Mouse (Mus musculus): ENCODE measurements around the gene Rimbp2. TPM values are rescaled to one million over a fixed set of nuclear protein-coding genes. Genes with fewer than 3 reads are reported as not detected.

Gene Rimbp2
- total and polyA plus RNA-seq, 3 experiments = not detected

DNA sequence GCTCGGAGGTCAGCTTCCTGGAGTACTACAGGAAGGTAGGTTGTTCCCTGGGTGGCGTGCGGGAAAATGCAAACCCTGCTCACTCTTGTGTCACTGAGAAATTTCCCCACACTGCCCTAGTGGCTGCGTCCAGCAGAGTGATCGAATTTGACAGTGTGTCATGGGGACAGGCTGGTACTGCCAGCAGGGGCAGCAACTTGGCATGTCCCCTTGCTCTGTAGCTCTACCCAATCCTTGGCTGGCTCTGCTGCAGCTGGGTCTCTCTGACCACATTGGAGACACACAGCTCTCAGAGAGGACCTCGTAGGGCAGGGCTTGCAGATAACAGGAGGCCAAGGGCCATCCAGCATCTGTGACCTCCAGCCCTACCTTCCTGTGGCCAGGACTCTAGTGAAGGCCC lies 208.9 kb downstream of the Rimbp2 start:
- Histone ChIP-seq H3K36me3 (replicated peaks) (no peaks in the 10 kb centered on the region), H3K4me1 (ENCODE audit: insufficient read depth, low read depth, low read length) (no peaks in the 10 kb centered on the region), H3K27me3 (ENCODE audit: insufficient read depth, low read length) (no peaks in the 10 kb centered on the region; the same call in 1 of the 2 replicates), H3K4me3 (ENCODE audit: low read depth, low read length) (no peak overlapping the region), H3K9me3 (replicated peaks) (peaks cover 98% of the 10 kb centered on the region)
- DNase-seq (ENCODE audit: low spot score) = no peak
- no peak for TF ChIP-seq GATA1 (IDR thresholded peaks at IDR 0.05; ENCODE audit: borderline replicate concordance, low read length)
- ATAC-seq (ENCODE audit: extremely low read depth, insufficient number of reproducible peaks, low FRiP score, poor library complexity, severe bottlenecking) = no peak

DNA sequence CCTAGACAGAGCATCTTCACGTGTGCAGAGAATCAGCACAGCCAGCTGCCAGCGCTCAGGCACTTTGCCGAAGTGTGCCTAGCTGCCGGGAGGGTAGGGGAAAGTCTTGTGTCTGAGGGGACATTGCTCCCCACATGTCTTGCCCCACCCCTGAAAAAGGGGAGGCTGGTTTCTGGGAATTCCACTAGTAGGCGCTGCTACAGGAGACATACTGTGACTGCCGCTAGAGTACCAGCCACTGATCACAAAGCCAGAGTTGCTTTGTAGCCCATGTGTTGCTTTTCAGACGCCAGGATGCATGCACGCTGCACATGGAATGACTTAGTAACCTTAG lies 213.5 kb downstream of the Rimbp2 start:
- no peaks in the 10 kb centered on the region for H3K4me1 ChIP-seq (ENCODE audit: insufficient read depth, low read depth, low read length)

DNA sequence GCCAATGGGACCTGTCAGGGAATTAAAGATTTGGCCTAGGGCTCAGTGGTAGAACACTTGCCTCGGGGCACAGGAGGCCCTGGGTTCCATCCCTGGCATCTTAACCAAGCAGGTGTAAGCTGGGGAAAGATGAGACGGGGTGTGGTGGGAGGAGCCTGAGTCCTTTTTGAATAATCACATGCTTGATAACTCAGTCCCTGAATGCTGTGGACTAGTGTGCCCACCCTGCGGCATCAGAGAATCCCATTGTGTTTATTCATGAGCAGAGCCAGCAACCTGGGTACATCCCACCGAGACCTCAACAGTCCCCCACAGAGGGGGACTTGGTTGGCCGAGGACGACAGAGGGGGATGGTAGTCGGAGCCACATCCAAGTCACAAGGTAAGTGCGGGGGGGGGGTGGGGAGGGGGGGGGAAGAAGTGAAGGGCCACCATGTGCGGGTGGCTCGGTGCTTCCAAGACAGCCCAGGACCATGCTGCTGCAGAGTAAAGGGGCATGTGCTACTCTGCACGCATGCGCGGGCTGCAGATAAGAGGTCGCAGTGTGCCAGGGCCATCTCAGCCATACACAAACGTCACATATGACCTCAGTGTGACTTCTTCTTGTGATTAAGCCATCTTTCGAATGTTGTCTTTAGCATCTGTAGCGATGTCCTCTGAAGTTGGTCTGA lies 214.0 kb downstream of the Rimbp2 start:
- DNase-seq (ENCODE audit: low spot score) = no peak
- H3K9me3 ChIP-seq (replicated peaks) = peaks cover 90% of the 10 kb centered on the region
- TF ChIP-seq CTCF (IDR thresholded peaks at IDR 0.05; ENCODE audit: low read depth, low read length) = no peak
- TF ChIP-seq GATA1 (IDR thresholded peaks at IDR 0.05; ENCODE audit: borderline replicate concordance, low read length) = no peak
- no peaks in the 10 kb centered on the region for H3K36me3 ChIP-seq (replicated peaks)
- H3K4me1 ChIP-seq (ENCODE audit: insufficient read depth, low read depth, low read length) = no peaks in the 10 kb centered on the region
- no peak for ATAC-seq (ENCODE audit: extremely low read depth, insufficient number of reproducible peaks, low FRiP score, poor library complexity, severe bottlenecking)
- no peaks in the 10 kb centered on the region; the same call in 1 of the 2 replicates for H3K27me3 ChIP-seq (ENCODE audit: insufficient read depth, low read length)
- no peak overlapping the region for H3K4me3 ChIP-seq (ENCODE audit: low read depth, low read length)

More for the DNA sequence above, 213.5 kb downstream of the Rimbp2 start:
- no peak for DNase-seq (ENCODE audit: low spot score)
- Histone ChIP-seq H3K36me3 (replicated peaks) (no peaks in the 10 kb centered on the region), H3K4me3 (ENCODE audit: low read depth, low read length) (no peak overlapping the region), H3K9me3 (replicated peaks) (peaks cover 95% of the 10 kb centered on the region), H3K27me3 (ENCODE audit: insufficient read depth, low read length) (no peaks in the 10 kb centered on the region; the same call in 1 of the 2 replicates)
- no peak for ATAC-seq (ENCODE audit: extremely low read depth, insufficient number of reproducible peaks, low FRiP score, poor library complexity, severe bottlenecking)
- TF ChIP-seq TAL1 (conservative IDR thresholded peaks at IDR 0.05; ENCODE audit: low read depth, low read length) = no peak
- no peak for TF ChIP-seq CTCF (IDR thresholded peaks at IDR 0.05; ENCODE audit: low read depth, low read length)

DNA sequence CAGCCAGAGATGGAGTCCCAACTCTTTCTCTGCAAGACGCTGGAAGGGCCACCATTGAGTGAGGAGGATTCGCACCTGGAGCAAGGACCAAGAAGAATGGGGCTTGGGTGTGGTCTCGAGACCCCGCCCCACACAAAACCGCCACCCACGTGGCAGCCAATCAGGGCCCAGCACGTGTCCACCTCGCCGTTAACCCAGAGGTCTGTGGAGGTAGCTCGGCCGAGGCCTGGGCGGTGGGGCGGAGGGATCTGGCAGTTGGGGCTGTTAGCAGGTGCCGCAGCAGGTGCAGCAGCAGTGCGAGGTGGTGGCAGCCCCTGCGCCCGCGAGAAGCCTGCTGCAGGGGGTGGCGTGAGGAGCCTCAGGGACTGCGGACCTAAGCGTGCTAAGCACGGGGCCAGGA lies 217.4 kb downstream of the Rimbp2 start:
- no peaks in the 10 kb centered on the region for H3K27me3 ChIP-seq (ENCODE audit: insufficient read depth, low read length)
- peaks cover 78% of the 10 kb centered on the region for H3K9me3 ChIP-seq (replicated peaks)
- no peaks in the 10 kb centered on the region for H3K36me3 ChIP-seq (replicated peaks)
- no peak for DNase-seq (ENCODE audit: low spot score)
- TF ChIP-seq GATA2 (IDR thresholded peaks at IDR 0.05; ENCODE audit: borderline replicate concordance, low read depth, low read length) = no peak
- no peak for TF ChIP-seq CTCF (IDR thresholded peaks at IDR 0.05; ENCODE audit: low read depth, low read length)
- no peak for TF ChIP-seq POLR2AphosphoS5 (IDR thresholded peaks at IDR 0.05; ENCODE audit: insufficient replicate concordance, low read depth, low read length)
- H3K4me1 ChIP-seq (ENCODE audit: insufficient read depth, low read depth, low read length) = no peaks in the 10 kb centered on the region
- H3K4me3 ChIP-seq (ENCODE audit: low read depth, low read length) = peak overlapping the region; percentile 20; the same call in 1 of the 2 replicates
- no peak for ATAC-seq (ENCODE audit: extremely low read depth, insufficient number of reproducible peaks, low FRiP score, poor library complexity, severe bottlenecking)

DNA sequence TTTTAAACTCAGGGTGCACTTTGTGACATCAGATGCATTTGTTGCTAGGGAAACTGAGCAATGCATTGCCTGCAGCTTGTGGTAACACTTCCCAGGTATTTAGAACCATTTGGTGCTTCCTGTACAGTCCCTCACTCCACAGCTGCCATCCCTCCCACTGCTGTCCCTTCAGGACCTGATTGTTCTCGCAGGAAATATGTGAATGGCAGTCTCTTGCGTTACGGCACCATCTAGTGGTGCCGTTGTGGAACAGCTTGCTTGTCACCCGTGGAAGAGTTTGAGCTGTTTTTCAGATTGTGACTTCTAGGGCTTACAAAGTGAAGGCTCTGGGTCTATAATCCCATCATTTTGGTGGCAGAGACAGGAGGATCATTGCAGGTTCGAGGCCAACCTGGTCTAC lies 219.3 kb downstream of the Rimbp2 start:
- DNase-seq (ENCODE audit: low spot score) = no peak
- Histone ChIP-seq H3K27me3 (ENCODE audit: insufficient read depth, low read length) (no peaks in the 10 kb centered on the region), H3K4me3 (ENCODE audit: low read depth, low read length) (no peak overlapping the region), H3K36me3 (replicated peaks) (no peaks in the 10 kb centered on the region), H3K9me3 (replicated peaks) (peaks cover 76% of the 10 kb centered on the region), H3K4me1 (ENCODE audit: insufficient read depth, low read depth, low read length) (no peaks in the 10 kb centered on the region)
- no peak for TF ChIP-seq GATA1 (IDR thresholded peaks at IDR 0.05; ENCODE audit: borderline replicate concordance, low read length)
- TF ChIP-seq POLR2AphosphoS5 (IDR thresholded peaks at IDR 0.05; ENCODE audit: insufficient replicate concordance, low read depth, low read length) = no peak
- no peak for TF ChIP-seq CTCF (IDR thresholded peaks at IDR 0.05; ENCODE audit: low read depth, low read length)
- no peak for TF ChIP-seq TAL1 (conservative IDR thresholded peaks at IDR 0.05; ENCODE audit: low read depth, low read length)
- no peak for TF ChIP-seq GATA2 (IDR thresholded peaks at IDR 0.05; ENCODE audit: borderline replicate concordance, low read depth, low read length)
- ATAC-seq (ENCODE audit: extremely low read depth, insufficient number of reproducible peaks, low FRiP score, poor library complexity, severe bottlenecking) = no peak

DNA sequence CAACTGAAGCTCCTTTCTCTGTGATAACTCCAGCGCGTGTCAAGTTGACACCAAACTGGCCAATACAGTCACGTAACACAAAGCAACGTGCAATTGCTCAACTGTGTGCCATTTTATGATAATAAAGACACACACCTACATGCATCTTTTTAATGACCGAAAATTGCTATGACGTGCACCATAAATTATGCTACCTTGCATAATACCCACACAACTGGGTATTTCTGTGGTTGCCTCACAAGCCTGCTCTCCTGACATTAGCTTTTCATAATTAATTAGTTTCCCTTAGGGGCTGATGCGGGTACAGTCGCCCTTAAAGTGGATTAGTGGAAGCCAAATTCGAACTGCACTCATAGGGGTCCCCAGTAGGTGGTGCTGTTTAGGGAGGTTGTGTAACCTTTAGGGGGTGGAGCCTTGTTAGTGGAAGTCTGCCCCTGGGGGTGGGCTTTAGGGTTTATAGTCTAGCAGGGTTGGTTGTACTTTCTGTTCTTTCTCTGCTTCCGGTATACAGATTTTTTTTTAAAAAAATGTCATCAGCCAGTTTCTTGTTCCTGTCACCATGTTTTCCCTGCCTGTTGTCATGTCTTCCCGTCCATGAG lies 220.8 kb downstream of the Rimbp2 start:
- H3K36me3 ChIP-seq (replicated peaks) = no peaks in the 10 kb centered on the region
- no peak for ATAC-seq (ENCODE audit: extremely low read depth, insufficient number of reproducible peaks, low FRiP score, poor library complexity, severe bottlenecking)
- no peak overlapping the region for H3K4me3 ChIP-seq (ENCODE audit: low read depth, low read length)
- no peak for DNase-seq (ENCODE audit: low spot score)
- no peaks in the 10 kb centered on the region for H3K27me3 ChIP-seq (ENCODE audit: insufficient read depth, low read length)
- H3K4me1 ChIP-seq (ENCODE audit: insufficient read depth, low read depth, low read length) = no peaks in the 10 kb centered on the region
- H3K9me3 ChIP-seq (replicated peaks) = peaks cover 65% of the 10 kb centered on the region
- TF ChIP-seq POLR2AphosphoS5 (IDR thresholded peaks at IDR 0.05; ENCODE audit: insufficient replicate concordance, low read depth, low read length) = no peak
- no peak for TF ChIP-seq TAL1 (conservative IDR thresholded peaks at IDR 0.05; ENCODE audit: low read depth, low read length)
- no peak for TF ChIP-seq CTCF (IDR thresholded peaks at IDR 0.05; ENCODE audit: low read depth, low read length)
- no peak for TF ChIP-seq GATA1 (IDR thresholded peaks at IDR 0.05; ENCODE audit: borderline replicate concordance, low read length)
- TF ChIP-seq GATA2 (IDR thresholded peaks at IDR 0.05; ENCODE audit: borderline replicate concordance, low read depth, low read length) = no peak

DNA sequence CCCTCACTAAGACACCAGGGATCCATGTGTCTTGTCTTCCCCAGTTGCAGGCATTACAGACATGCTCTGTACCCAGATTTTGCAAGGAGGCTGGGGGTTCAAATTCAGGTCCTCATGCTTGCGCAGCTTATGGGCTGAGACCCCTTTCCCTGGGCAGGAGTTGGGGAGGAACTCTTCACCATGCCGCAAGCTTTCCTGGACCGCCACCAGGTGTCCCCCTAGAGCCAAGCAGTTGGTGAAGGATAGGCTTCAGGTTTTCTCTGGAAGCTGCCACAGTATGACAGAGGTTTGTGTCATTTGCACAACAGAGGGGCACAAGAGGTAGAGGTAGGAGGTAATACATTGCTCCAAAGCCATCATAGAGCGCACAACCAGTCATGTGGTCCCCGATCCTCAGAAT lies 222.7 kb downstream of the Rimbp2 start:
- no peak for DNase-seq (ENCODE audit: low spot score)
- H3K36me3 ChIP-seq (replicated peaks) = no peaks in the 10 kb centered on the region
- TF ChIP-seq POLR2AphosphoS5 (IDR thresholded peaks at IDR 0.05; ENCODE audit: insufficient replicate concordance, low read depth, low read length) (no peak), GATA1 (IDR thresholded peaks at IDR 0.05; ENCODE audit: borderline replicate concordance, low read length) (no peak), GATA2 (IDR thresholded peaks at IDR 0.05; ENCODE audit: borderline replicate concordance, low read depth, low read length) (no peak), CTCF (IDR thresholded peaks at IDR 0.05; ENCODE audit: low read depth, low read length) (no peak), TAL1 (conservative IDR thresholded peaks at IDR 0.05; ENCODE audit: low read depth, low read length) (no peak)
- no peak overlapping the region for H3K4me3 ChIP-seq (ENCODE audit: low read depth, low read length)
- ATAC-seq (ENCODE audit: extremely low read depth, insufficient number of reproducible peaks, low FRiP score, poor library complexity, severe bottlenecking) = no peak
- peaks cover 47% of the 10 kb centered on the region for H3K9me3 ChIP-seq (replicated peaks)
- H3K27me3 ChIP-seq (ENCODE audit: insufficient read depth, low read length) = no peaks in the 10 kb centered on the region
- H3K4me1 ChIP-seq (ENCODE audit: insufficient read depth, low read depth, low read length) = no peaks in the 10 kb centered on the region

All from G1E (cell line).